Mouse (Mus musculus): Measurements from ENCODE around the gene Kdsr.

DNA sequence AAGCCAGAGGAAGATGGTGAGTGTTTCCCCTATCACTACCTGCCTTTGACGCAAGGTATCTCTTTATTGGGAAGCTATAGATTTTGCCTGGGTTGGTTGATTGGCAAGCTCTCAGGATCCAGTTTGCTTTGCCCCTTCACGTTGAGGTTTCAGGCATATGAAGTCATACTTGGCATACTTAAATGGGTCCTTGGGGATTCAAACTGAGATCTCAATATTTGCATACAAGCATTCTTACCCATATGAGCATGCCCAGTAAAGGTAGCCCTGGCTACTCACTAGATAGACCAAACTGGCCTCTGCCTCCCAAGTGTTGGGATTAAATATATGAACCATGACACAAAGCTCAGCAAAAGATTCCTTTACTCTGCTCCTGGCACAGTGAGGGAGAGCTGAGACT is 5.3 kb upstream of the Kdsr start:
- TF ChIP-seq CTCF (IDR thresholded peaks at IDR 0.05): no peak
- no peak for TF ChIP-seq EP300 (IDR thresholded peaks at IDR 0.05)
